Mouse (Mus musculus) MEL (cell line): ENCODE measurements at regions not wholly inside any gene's neighbourhood (a gene's known extent, or its start where the extent isn't known, plus 50 kb on each side); places are given as distances from the start of the nearest gene placed in this dataset.

Experiments used
- DNase-seq: peaks from one replicate; pipeline ENCODE4 v3.0.0; 2011; ENCODE audit warnings: low read depth, low spot score
- H3K27ac ChIP-seq: 2 replicates; pipeline ENCODE4 v1.5.1; 2012; ENCODE audit warnings: low read depth, mild to moderate bottlenecking, control low read depth, low read length, moderate library complexity; ENCODE audit not compliant: control insufficient read depth
- H3K27me3 ChIP-seq, 2 experiments: fragments of 150-350 bp in 1 of 2; sonication (generic) in 1 of 2; 2 replicates each; pipeline ENCODE4 v1.6.1; 2012; ENCODE audit warnings: low read length in 2 of 2, mild to moderate bottlenecking in 2 of 2, improper control_type of control experiment in 1 of 2, moderate library complexity in 1 of 2; ENCODE audit not compliant: insufficient read depth in 2 of 2, control insufficient read depth in 1 of 2
- H3K36me3 ChIP-seq, 2 experiments: 2 replicates each; pipeline ENCODE4 v1.6.1; 2012 to 2014; ENCODE audit warnings: low read length in 2 of 2, improper control_type of control experiment in 1 of 2, inconsistent platforms in 1 of 2, mild to moderate bottlenecking in 1 of 2; ENCODE audit not compliant: insufficient read depth in 2 of 2, control insufficient read depth in 1 of 2
- H3K4me1 ChIP-seq, 2 experiments: fragments of 150-350 bp in 1 of 2; sonication (generic) in 1 of 2; 2 replicates each; pipeline ENCODE4 v1.6.1; 2012; ENCODE audit warnings: low read length in 2 of 2, improper control_type of control experiment in 1 of 2, mild to moderate bottlenecking in 1 of 2; ENCODE audit not compliant: insufficient read depth in 2 of 2, control insufficient read depth in 1 of 2
- H3K4me3 ChIP-seq, 2 experiments: fragments of 150-350 bp in 1 of 2; sonication (generic) in 1 of 2; 2 replicates each; pipeline ENCODE4 v1.5.1; 2012; ENCODE audit warnings: low read depth in 2 of 2, low read length in 2 of 2, mild to moderate bottlenecking in 2 of 2, moderate library complexity in 2 of 2, control low read depth in 1 of 2, improper control_type of control experiment in 1 of 2; ENCODE audit not compliant: control insufficient read depth in 1 of 2, insufficient read depth in 1 of 2
- H3K79me2 ChIP-seq: 2 replicates; pipeline ENCODE4 v1.6.1; 2012; ENCODE audit warnings: mild to moderate bottlenecking, low read length, moderate library complexity; ENCODE audit not compliant: control insufficient read depth, poor library complexity, insufficient read depth
- H3K9ac ChIP-seq: 2 replicates; pipeline ENCODE4 v1.6.1; 2012; ENCODE audit warnings: low read depth, mild to moderate bottlenecking, control low read depth, low read length, moderate library complexity; ENCODE audit not compliant: control insufficient read depth, poor library complexity, severe bottlenecking
- H3K9me3 ChIP-seq: fragments of 150-350 bp; sonication (generic); replicated peaks from 2 replicates; pipeline ENCODE4 v1.6.1; 2012; ENCODE audit warnings: mild to moderate bottlenecking, low read length, improper control_type of control experiment, moderate library complexity; ENCODE audit not compliant: insufficient read depth
- BHLHE40 ChIP-seq: IDR thresholded peaks from 2 replicates; pipeline ENCODE4 v1.6.1; 2012; ENCODE audit warnings: low read depth, mild to moderate bottlenecking, inconsistent platforms, low read length, improper control_type of control experiment, borderline replicate concordance
- CHD1 ChIP-seq: IDR thresholded peaks from 2 replicates; pipeline ENCODE4 v1.6.1; 2012; ENCODE audit warnings: low read depth, mild to moderate bottlenecking, inconsistent platforms, low read length, improper control_type of control experiment
- CHD2 ChIP-seq: IDR thresholded peaks from 2 replicates; pipeline ENCODE4 v1.6.1; 2011; ENCODE audit warnings: low read length, improper control_type of control experiment
- CTCF ChIP-seq, 3 experiments: IDR thresholded peaks in 2 of 3; conservative IDR thresholded peaks in 1 of 3; 2 replicates each; pipeline ENCODE4 v1.5.1; 2011 to 2012; ENCODE audit warnings: low read length in 3 of 3, low read depth in 2 of 3, mild to moderate bottlenecking in 2 of 3, improper control_type of control experiment in 1 of 3, inconsistent platforms in 1 of 3, mixed read lengths in 1 of 3, moderate library complexity in 1 of 3; ENCODE audit not compliant: control insufficient read depth in 1 of 3, insufficient read depth in 1 of 3, poor library complexity in 1 of 3, severe bottlenecking in 1 of 3
- E2F4 ChIP-seq: IDR thresholded peaks from 2 replicates; pipeline ENCODE4 v1.6.1; 2011; ENCODE audit warnings: low read depth, low read length, improper control_type of control experiment, borderline replicate concordance
- EP300 ChIP-seq, 2 experiments: IDR thresholded peaks; 2 replicates each; pipeline ENCODE4 v1.6.1; 2011; ENCODE audit warnings: improper control_type of control experiment in 2 of 2, low read length in 2 of 2, low read depth in 1 of 2, mild to moderate bottlenecking in 1 of 2
- ETS1 ChIP-seq: IDR thresholded peaks from 2 replicates; pipeline ENCODE4 v1.6.1; 2012; ENCODE audit warnings: low read depth, mild to moderate bottlenecking, inconsistent platforms, low read length, improper control_type of control experiment, moderate library complexity
- GABPA ChIP-seq: IDR thresholded peaks from 2 replicates; pipeline ENCODE4 v1.6.1; 2012; ENCODE audit warnings: low read depth, mild to moderate bottlenecking, inconsistent platforms, low read length, improper control_type of control experiment, moderate library complexity
- JUND ChIP-seq: IDR thresholded peaks from 2 replicates; pipeline ENCODE4 v1.6.1; 2011; ENCODE audit warnings: low read depth, mild to moderate bottlenecking, improper control_type of control experiment, low read length
- MXI1 ChIP-seq: IDR thresholded peaks from 2 replicates; pipeline ENCODE4 v1.6.1; 2011; ENCODE audit warnings: mild to moderate bottlenecking, low read depth, low read length, improper control_type of control experiment
- MYC ChIP-seq: IDR thresholded peaks from 2 replicates; pipeline ENCODE4 v1.6.1; 2011; ENCODE audit warnings: low read depth, mild to moderate bottlenecking, low read length, improper control_type of control experiment, moderate library complexity
- NRF1 ChIP-seq: IDR thresholded peaks from 2 replicates; pipeline ENCODE4 v1.6.1; 2014; ENCODE audit warnings: low read depth, mild to moderate bottlenecking, inconsistent platforms, low read length, improper control_type of control experiment, moderate library complexity; ENCODE audit not compliant: poor library complexity, insufficient read depth, severe bottlenecking
- POLR2A ChIP-seq, 2 experiments: IDR thresholded peaks; 2 replicates each; pipeline ENCODE4 v1.6.1; 2011 to 2012; ENCODE audit warnings: low read length in 2 of 2, mild to moderate bottlenecking in 2 of 2, control low read depth in 1 of 2, improper control_type of control experiment in 1 of 2, low read depth in 1 of 2, moderate library complexity in 1 of 2; ENCODE audit not compliant: control insufficient read depth in 1 of 2, insufficient read depth in 1 of 2, poor library complexity in 1 of 2
- POLR2AphosphoS2 ChIP-seq: IDR thresholded peaks from 2 replicates; pipeline ENCODE4 v1.6.1; 2011; ENCODE audit warnings: low read length, improper control_type of control experiment
- POLR2AphosphoS5 ChIP-seq: IDR thresholded peaks from 2 replicates; pipeline ENCODE4 v1.6.1; 2012; ENCODE audit warnings: low read depth, borderline replicate concordance, mild to moderate bottlenecking, inconsistent platforms, low read length, moderate library complexity, mixed read lengths
- RAD21 ChIP-seq: IDR thresholded peaks from 2 replicates; pipeline ENCODE4 v1.6.1; 2011; ENCODE audit warnings: mild to moderate bottlenecking, low read depth, low read length, improper control_type of control experiment
- RCOR1 ChIP-seq: IDR thresholded peaks from 2 replicates; pipeline ENCODE4 v1.6.1; 2012; ENCODE audit warnings: low read depth, mild to moderate bottlenecking, inconsistent platforms, low read length, improper control_type of control experiment
- TAL1 ChIP-seq: IDR thresholded peaks from 2 replicates; pipeline ENCODE4 v1.6.1; 2012; ENCODE audit warnings: mild to moderate bottlenecking, inconsistent platforms, low read length, moderate library complexity, mixed read lengths
- TBP ChIP-seq: IDR thresholded peaks from 2 replicates; pipeline ENCODE4 v1.8.0; 2011; ENCODE audit warnings: low read depth, low read length, improper control_type of control experiment
- TCF12 ChIP-seq: IDR thresholded peaks from 2 replicates; pipeline ENCODE4 v1.6.1; 2014; ENCODE audit warnings: low read depth, mild to moderate bottlenecking, inconsistent platforms, low read length, improper control_type of control experiment, moderate library complexity
- UBTF ChIP-seq: IDR thresholded peaks from 2 replicates; pipeline ENCODE4 v1.6.1; 2012; ENCODE audit warnings: low read depth, mild to moderate bottlenecking, inconsistent platforms, low read length, improper control_type of control experiment, moderate library complexity, borderline replicate concordance; ENCODE audit not compliant: insufficient read depth
- USF2 ChIP-seq, 2 experiments: IDR thresholded peaks; 2 replicates each; pipeline ENCODE4 v1.6.1; 2011 to 2012; ENCODE audit warnings: improper control_type of control experiment in 2 of 2, low read length in 2 of 2, borderline replicate concordance in 1 of 2, inconsistent platforms in 1 of 2, low read depth in 1 of 2, mild to moderate bottlenecking in 1 of 2; ENCODE audit not compliant: insufficient read depth in 1 of 2
- ZC3H11A ChIP-seq: IDR thresholded peaks from 2 replicates; pipeline ENCODE4 v1.6.1; 2012; ENCODE audit warnings: low read depth, mild to moderate bottlenecking, inconsistent platforms, low read length, improper control_type of control experiment
- ZKSCAN1 ChIP-seq: IDR thresholded peaks from 2 replicates; pipeline ENCODE4 v1.6.1; 2012; ENCODE audit warnings: low read depth, mild to moderate bottlenecking, inconsistent platforms, low read length, improper control_type of control experiment, moderate library complexity
- ZMIZ1 ChIP-seq: IDR thresholded peaks from 2 replicates; pipeline ENCODE4 v1.6.1; 2012; ENCODE audit warnings: low read depth, mild to moderate bottlenecking, inconsistent platforms, low read length, improper control_type of control experiment, moderate library complexity

DNA sequence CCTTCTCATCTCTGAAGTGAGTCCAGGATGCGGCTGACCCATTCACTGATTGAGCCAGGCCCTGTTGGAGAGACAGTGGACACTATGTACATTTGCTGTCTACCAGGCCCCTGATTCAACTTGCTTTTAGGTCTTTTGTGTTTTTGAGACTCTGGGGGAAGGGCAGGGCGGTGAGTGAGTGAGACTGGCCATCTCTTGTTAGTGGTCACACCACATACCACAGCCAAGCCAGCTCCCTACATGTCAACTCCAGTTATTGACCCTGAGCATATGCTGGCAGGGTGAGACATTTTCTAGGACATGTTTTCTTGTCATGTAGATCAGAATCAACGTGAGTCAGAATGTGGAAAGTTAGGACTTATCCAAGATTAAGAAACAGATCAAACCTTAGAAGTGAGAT is 201.8 kb upstream of the Id2 start:
- H3K9me3 ChIP-seq = no peaks in the 10 kb centered on the region
- no peaks in the 10 kb centered on the region for H3K79me2 ChIP-seq
- H3K4me3 ChIP-seq = no peak overlapping the region
- peak overlapping the region; percentile 64; the same call in 1 of the 2 replicates for H3K27ac ChIP-seq
- H3K27me3 ChIP-seq = no peaks in the 10 kb centered on the region
- TF ChIP-seq CTCF (IDR thresholded peaks at IDR 0.05 in 2 of 3, conservative IDR thresholded peaks at IDR 0.05 in 1 of 3; ENCODE audit: control insufficient read depth in 1 of 3, insufficient read depth in 1 of 3, low read depth in 2 of 3, low read length in 3 of 3, poor library complexity in 1 of 3, severe bottlenecking in 1 of 3) = no peak
- no peak for TF ChIP-seq MYC
- no peak for TF ChIP-seq POLR2AphosphoS2
- TF ChIP-seq BHLHE40 = no peak
- no peak for TF ChIP-seq CHD1
- no peak for TF ChIP-seq GABPA
- no peak for TF ChIP-seq ZC3H11A
- no peak for TF ChIP-seq RCOR1
- no peak for TF ChIP-seq MXI1
- no peak for TF ChIP-seq USF2 (IDR thresholded peaks at IDR 0.05; ENCODE audit: borderline replicate concordance in 1 of 2, insufficient read depth in 1 of 2, low read depth in 1 of 2, low read length in 2 of 2)
- no peak for TF ChIP-seq TCF12
- TF ChIP-seq ZKSCAN1 = no peak
- TF ChIP-seq ZMIZ1 = no peak
- H3K9ac ChIP-seq = no peak overlapping the region
- peaks cover 18 to 24% of the 10 kb centered on the region in 2 experiments for H3K4me1 ChIP-seq
- peaks cover 0 to 23% of the 10 kb centered on the region in 2 experiments; a peak in 2 of 4 replicates for H3K36me3 ChIP-seq
- DNase-seq = no peak

DNA sequence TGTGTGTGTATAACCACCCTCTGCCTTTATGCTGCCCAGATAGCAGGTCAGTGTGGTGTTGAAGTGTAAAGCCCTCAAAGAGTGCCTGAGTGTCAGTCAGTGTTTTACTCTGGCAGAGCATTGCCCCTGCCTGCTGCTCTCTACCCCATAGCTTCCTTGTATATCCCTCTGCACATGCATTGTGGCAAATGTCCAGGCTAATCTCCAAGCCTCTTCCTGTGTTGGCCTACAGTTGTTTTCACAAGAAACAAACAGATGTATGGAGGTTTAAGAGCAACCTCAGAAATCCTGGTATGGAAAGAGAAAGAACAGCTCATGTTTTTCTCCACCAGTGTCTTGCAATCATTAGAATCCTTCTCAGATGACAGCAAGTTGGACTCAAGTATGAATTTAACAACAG is 201.0 kb upstream of the Id2 start:
- Histone ChIP-seq H3K36me3 (peaks cover 0 to 23% of the 10 kb centered on the region in 2 experiments; a peak in 2 of 4 replicates), H3K27ac (no peak overlapping the region; the same call in 1 of the 2 replicates), H3K9me3 (no peaks in the 10 kb centered on the region), H3K79me2 (no peaks in the 10 kb centered on the region), H3K4me3 (no peak overlapping the region), H3K27me3 (no peaks in the 10 kb centered on the region), H3K4me1 (peaks cover 16 to 24% of the 10 kb centered on the region in 2 experiments), H3K9ac (no peak overlapping the region)
- DNase-seq = peak; percentile 36
- TF ChIP-seq EP300 (IDR thresholded peaks at IDR 0.05; ENCODE audit: low read depth in 1 of 2, low read length in 2 of 2) (peak in 1 of 2 experiments; percentile 23; a peak in 1 of 4 replicates), ETS1 (0 out of 2 replicates have a peak, but pooled peaks have one; percentile 11), CHD1 (no peak)

DNA sequence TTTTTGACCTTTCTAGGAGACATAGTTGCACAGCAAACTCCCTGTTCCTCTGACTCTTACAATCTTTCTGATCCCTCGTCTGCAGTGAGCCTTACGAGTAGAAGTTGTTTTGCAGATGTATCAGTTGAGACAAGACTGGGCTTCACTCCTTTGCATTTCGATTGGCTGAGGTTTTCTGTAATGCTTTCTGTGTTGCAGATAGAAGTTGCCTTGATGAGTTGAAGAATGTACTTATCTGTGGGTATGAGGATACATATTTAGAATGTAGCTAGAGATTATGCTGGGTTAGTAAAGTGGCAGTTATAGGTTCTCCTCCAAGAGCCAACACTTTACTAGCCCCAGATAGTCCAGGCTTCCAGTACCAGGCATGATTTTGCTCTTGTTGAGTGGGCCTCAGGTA is 199.7 kb upstream of the Id2 start:
- peak overlapping the region; percentile 60; the same call in 1 of the 2 replicates for H3K27ac ChIP-seq
- no peaks in the 10 kb centered on the region for H3K79me2 ChIP-seq
- H3K9ac ChIP-seq = no peak overlapping the region
- no peaks in the 10 kb centered on the region for H3K27me3 ChIP-seq
- H3K36me3 ChIP-seq = peaks cover 0 to 23% of the 10 kb centered on the region in 2 experiments; a peak in 2 of 4 replicates
- H3K4me1 ChIP-seq = peaks cover 16 to 24% of the 10 kb centered on the region in 2 experiments
- H3K9me3 ChIP-seq = no peaks in the 10 kb centered on the region
- no peak overlapping the region for H3K4me3 ChIP-seq
- peak; percentile 58 for DNase-seq
- no peak for TF ChIP-seq RAD21
- TF ChIP-seq TCF12 = peak; percentile 71
- no peak for TF ChIP-seq E2F4
- TF ChIP-seq MXI1 = no peak
- TF ChIP-seq ETS1 = peak; percentile 50; the same call in 1 of the 2 replicates
- TF ChIP-seq BHLHE40 = no peak
- no peak for TF ChIP-seq POLR2AphosphoS5
- no peak for TF ChIP-seq UBTF
- TF ChIP-seq CHD2 = no peak
- TF ChIP-seq ZKSCAN1 = no peak
- no peak for TF ChIP-seq MYC
- no peak for TF ChIP-seq POLR2A (IDR thresholded peaks at IDR 0.05; ENCODE audit: control insufficient read depth in 1 of 2, insufficient read depth in 1 of 2, low read depth in 1 of 2, low read length in 2 of 2, poor library complexity in 1 of 2)
- no peak for TF ChIP-seq TAL1
- TF ChIP-seq NRF1 = no peak
- TF ChIP-seq JUND = no peak
- no peak for TF ChIP-seq ZMIZ1
- TF ChIP-seq TBP = no peak
